Mouse (Mus musculus) lung, postnatal 14 days (tissue): ENCODE measurements around the gene Kcnk5.

Experiments
- DNase-seq: peaks from one replicate; pipeline ENCODE4 v3.0.0; 2021

The Kcnk5 gene

DNA sequence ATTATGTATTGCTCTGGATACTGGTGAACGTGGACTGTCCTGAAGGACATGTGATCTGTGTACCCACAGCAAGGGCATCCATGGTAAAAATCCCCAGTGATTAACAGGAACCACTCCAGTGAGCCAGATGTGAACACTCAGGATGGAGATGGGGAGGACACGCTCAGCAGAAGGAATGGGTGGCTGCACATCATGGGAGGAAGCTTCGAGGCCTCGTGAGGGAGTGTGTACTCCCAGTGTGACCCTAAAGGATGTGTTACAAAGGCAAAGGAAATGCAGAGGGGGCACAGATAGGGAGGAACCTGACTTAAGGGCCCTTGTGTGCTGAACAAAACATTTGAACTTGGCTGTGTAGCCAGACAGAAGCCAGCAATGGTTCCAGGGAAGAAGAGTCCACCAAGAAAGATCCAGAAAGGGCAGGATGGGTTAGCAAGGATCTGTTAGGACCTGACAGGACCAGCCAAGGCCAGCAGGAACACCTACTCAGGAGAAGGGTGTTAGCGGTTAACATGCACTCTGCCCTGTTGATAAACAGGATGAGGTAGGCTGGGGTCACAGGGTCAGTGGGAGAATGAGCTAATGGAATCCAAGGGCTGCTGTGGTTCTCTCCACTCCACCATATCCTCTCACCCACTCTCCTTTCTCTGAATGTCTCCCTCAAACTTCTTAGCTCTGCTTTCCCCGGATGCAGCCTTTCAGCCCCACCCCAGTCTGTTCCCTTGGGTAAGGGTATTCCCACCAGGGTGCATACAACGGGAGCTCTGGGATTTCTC, 68.2 kb downstream of the Kcnk5 start:
- DNase-seq: no peak

- no peak for DNase-seq
Measured at GRCm38 (mm10) chr14:20112218-20112617, 69.4 kb downstream of the Kcnk5 start.

DNA sequence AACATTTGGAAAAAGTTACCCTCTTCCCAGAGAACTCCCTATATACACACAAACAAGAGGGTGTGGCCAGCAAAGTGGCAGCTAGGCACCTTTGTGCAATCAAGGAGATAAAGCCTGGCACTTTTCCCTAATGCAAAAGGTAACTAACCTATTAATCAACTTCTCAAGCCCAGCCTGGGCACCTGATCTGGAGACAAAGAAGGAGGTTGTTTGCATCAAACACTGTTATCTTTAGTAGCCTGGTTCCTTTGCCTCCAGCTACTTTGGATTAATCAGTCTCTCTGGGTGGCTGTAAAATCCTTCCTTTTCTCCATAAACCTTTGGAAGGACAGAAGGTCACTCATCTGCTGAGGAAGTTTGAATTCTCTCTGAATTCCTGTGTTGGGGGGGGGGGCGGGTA, 70.7 kb downstream of the Kcnk5 start:
- no peak for DNase-seq

GRCm38 (mm10) chr14:20106271-20106670, 75.3 kb downstream of the Kcnk5 start:
- peak; percentile 19 for DNase-seq

DNA sequence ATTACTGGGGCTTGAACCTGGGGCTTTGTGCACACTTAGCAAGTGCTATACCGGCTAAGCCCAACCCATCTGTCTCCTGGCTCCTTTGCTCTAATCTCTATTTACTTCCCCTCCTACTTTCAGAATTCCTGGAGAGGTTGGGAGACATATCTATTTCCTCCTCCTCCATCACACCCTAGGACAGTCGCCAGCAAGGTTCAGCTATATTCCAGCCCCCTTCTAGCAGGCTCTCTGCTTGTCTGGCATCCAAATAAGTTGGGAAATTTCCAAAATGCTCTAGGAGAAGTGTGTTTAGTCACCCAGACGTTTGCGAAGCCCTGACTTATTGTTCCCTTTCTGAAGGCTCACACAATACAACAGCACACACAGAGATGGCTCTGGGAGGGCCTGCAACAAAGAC, 78.4 kb downstream of the Kcnk5 start:
- DNase-seq: peak; percentile 46

- peak; percentile 53 for DNase-seq
Measured at GRCm38 (mm10) chr14:20098061-20098460, 83.5 kb downstream of the Kcnk5 start.

DNA sequence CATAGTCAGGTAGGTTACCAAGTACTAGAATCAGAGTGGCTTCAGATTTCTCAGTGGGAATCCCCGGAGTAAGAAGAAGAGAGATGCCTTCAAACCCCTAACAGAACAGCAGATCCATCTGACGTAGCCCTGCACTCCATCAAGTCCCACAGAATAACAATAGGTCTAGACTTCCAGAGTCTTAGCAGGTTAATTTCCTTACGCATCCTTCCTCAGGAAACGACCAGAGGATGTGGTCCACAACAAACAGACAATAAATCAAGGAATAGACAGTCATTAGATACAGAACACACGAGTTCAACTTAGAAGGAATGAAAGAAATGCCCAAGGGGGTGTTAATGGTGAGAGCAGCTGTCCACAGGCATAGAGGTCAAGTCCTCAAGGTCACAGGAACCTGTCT, 86.7 kb downstream of the Kcnk5 start:
- DNase-seq: no peak

GRCm38 (mm10) chr14:20093493-20093892, 88.1 kb downstream of the Kcnk5 start:
- peak; percentile 73 for DNase-seq
